Mouse (Mus musculus) neural tube, embryonic 15.5 days (tissue): ENCODE results near the gene Calhm2. TPM values are rescaled to one million over a fixed set of nuclear protein-coding genes. Genes with fewer than 3 reads are reported as not detected.
A peak's percentile ranks its signal among the peaks of the same experiment; 100 is the strongest.

Experiments
- ATAC-seq: fragments of 200-750 bp; cut with Nextera tagmentation; 2 replicates; pipeline ENCODE4 v1.8.0; 2017; ENCODE audit warnings: mild to moderate bottlenecking, moderate TSS enrichment, moderate library complexity; ENCODE audit not compliant: low FRiP score
- H3K27ac ChIP-seq: fragments of 300-500 bp; sonication (generic); replicated peaks from 2 replicates; pipeline ENCODE4 v1.5.1; 2015; ENCODE audit warnings: mild to moderate bottlenecking, inconsistent platforms
- H3K27me3 ChIP-seq: fragments of 300-500 bp; sonication (generic); replicated peaks from 2 replicates; pipeline ENCODE4 v1.6.1; 2015; ENCODE audit warnings: inconsistent platforms
- H3K36me3 ChIP-seq: fragments of 300-500 bp; sonication (generic); 2 replicates; pipeline ENCODE4 v1.6.1; 2015; ENCODE audit warnings: inconsistent platforms
- H3K4me1 ChIP-seq: fragments of 300-500 bp; sonication (generic); 2 replicates; pipeline ENCODE4 v1.6.1; 2015; ENCODE audit warnings: inconsistent platforms
- H3K4me2 ChIP-seq: fragments of 300-500 bp; sonication (generic); 2 replicates; pipeline ENCODE4 v1.6.1; 2015; ENCODE audit warnings: inconsistent platforms, mild to moderate bottlenecking, moderate library complexity
- H3K4me3 ChIP-seq: fragments of 300-500 bp; sonication (generic); replicated peaks from 2 replicates; pipeline ENCODE4 v1.5.1; 2015; ENCODE audit warnings: mild to moderate bottlenecking, inconsistent platforms
- H3K9ac ChIP-seq: fragments of 300-500 bp; sonication (generic); replicated peaks from 2 replicates; pipeline ENCODE4 v1.6.1; 2015; ENCODE audit warnings: mild to moderate bottlenecking, inconsistent platforms
- H3K9me3 ChIP-seq: fragments of 300-500 bp; sonication (generic); replicated peaks from 2 replicates; pipeline ENCODE4 v1.6.1; 2016; ENCODE audit warnings: inconsistent platforms
- WGBS: fragments of 180-500 bp; shearing (Covaris S2); methylation state at CpG from one replicate; pipeline ENCODE4 v1.1.7; 2015; ENCODE audit warnings: mixed read lengths; 5-methylcytosine and 5-hydroxymethylcytosine counted together
- polyA plus RNA-seq: library from polyadenylated mRNA; unstranded; fragments of >200 nt; fragmentation: Nextera tagmentation; extraction: Ambion mirVana; gene quantifications from 2 replicates; pipeline ENCODE4 v1.2.1, GENCODE M21; 2015

Gene Calhm2
- polyA plus RNA-seq, 1 experiment from 2014 or later = 1.3 TPM

DNA sequence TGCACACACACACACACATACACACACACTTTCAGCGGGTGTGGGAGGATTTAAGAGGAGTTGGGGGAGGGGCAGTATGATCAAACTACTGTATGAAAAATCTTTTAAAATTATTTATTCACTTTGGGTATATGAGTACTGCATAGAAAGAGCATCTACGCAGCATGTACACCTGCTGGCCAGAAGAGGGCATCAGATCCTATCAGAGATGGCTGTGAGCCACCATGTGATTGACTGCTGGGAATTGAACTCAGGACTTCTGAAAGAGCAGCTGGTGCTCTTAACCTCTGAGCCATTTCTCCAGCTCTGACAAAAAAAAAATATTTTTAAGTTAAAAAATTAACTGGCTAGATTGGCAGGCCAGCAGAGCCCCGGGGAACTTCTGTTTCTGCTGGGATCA is 36.4 kb upstream of the Calhm2 start:
- H3K9me3 ChIP-seq = no peaks in the 10 kb centered on the region
- H3K4me3 ChIP-seq = no peak overlapping the region
- no peak overlapping the region for H3K27ac ChIP-seq
- H3K9ac ChIP-seq = no peak overlapping the region
- ATAC-seq = no peak
- no peak overlapping the region for H3K4me2 ChIP-seq
- peaks cover 10% of the 10 kb centered on the region for H3K4me1 ChIP-seq
- peaks cover 5% of the 10 kb centered on the region; the same call in 1 of the 2 replicates for H3K27me3 ChIP-seq
- WGBS = 60% methylated on average over 3 of the region's 3 CpGs
- H3K36me3 ChIP-seq = no peaks in the 10 kb centered on the region

DNA sequence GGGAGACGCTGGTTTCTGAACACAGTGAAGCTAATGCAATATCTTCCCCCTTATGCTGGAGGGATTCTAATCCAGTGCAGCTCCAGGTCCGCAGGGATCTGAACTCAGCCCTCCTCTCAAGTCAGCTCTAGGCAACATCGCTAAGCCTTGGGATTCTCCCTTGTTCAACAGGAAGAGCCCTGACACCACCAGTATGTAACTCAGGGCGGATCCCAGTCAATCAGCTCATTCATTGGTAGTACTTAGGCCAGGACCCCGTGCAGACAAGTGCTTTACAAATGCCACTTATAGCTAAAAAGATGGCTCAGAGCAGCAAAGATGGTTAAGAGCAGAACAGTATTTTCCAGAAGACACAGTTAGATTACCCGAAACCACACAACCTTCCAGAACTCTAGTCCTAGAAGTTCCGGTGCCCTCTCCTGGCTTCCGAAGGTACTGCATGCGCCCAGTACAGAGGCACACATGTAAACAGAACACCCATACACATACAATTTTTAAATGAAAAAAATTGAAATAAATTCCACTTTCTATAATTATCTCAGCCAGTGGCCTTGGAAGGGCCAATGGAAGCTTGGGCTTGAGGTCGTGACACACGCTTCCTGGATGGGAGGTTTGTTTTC is 30.8 kb upstream of the Calhm2 start:
- no peaks in the 10 kb centered on the region for H3K27me3 ChIP-seq
- ATAC-seq = peak; percentile 55; the same call in 1 of the 2 replicates
- 31% methylated on average over 11 of the region's 11 CpGs for WGBS
- H3K9me3 ChIP-seq = no peaks in the 10 kb centered on the region
- H3K27ac ChIP-seq = no peak overlapping the region
- no peak overlapping the region for H3K9ac ChIP-seq
- peak overlapping the region; percentile 41 for H3K4me2 ChIP-seq
- H3K4me3 ChIP-seq = no peak overlapping the region
- H3K4me1 ChIP-seq = peaks cover 6% of the 10 kb centered on the region; the same call in 1 of the 2 replicates
- no peaks in the 10 kb centered on the region for H3K36me3 ChIP-seq

DNA sequence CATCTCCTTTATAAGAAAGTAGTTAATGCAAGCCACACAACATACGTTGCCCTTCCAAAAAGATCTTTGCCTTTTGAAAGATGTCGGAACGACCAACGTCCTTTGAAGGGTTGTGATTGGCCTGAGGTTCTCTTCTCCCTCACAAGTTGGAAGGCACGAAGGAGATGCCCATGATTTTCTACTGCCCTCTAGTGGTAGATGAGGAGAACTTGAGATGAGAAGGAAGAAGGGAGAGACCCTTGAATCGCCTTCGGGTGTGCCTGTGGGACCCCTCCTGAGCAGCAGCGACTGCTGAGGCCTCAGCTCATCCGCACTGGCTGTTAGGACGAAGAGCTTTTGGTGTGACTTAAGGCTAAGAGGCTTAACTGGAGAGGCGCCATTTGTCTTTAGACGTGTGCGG is 30.1 kb upstream of the Calhm2 start:
- peak overlapping the region; percentile 41 for H3K4me2 ChIP-seq
- 8% methylated on average over 13 of the region's 13 CpGs for WGBS
- ATAC-seq = no peak

DNA sequence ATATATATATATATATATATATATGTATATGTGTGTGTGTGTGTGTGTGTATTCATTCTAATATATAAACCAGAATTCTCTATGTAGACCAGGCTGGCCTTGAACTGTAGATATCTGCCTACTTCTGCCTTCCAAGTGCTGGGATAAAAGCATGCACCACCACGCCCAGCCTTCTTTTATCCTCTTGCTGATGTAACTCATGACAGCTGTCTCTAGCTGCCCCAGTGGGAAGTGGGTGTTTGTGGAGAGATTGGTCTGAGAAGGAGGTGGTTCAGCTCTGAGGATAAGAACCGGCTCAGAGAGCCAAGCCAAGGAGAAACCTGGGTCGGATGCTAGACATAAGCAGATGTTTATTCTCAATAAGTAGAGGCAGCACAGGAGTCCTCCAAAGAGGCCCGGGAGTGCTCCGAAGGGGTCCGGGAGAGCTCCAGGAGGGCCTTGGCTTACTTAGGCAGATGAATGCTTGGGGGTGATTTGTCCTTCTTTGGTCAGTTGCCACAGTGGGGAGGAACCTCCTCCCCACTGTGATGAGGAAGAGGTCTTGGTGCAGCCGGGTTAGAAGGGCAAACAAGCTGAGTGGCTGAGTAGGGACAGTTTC is 29.6 kb upstream of the Calhm2 start:
- no peak overlapping the region for H3K27ac ChIP-seq
- no peak overlapping the region for H3K9ac ChIP-seq
- no peak overlapping the region for H3K4me3 ChIP-seq
- no peaks in the 10 kb centered on the region for H3K9me3 ChIP-seq
- ATAC-seq = no peak
- no peaks in the 10 kb centered on the region for H3K27me3 ChIP-seq
- no peaks in the 10 kb centered on the region for H3K36me3 ChIP-seq
- peak overlapping the region; percentile 41; the same call in 1 of the 2 replicates for H3K4me2 ChIP-seq
- peaks cover 6% of the 10 kb centered on the region; the same call in 1 of the 2 replicates for H3K4me1 ChIP-seq
- 75% methylated on average over 7 of the region's 7 CpGs for whole genome bisulfite sequencing

More for the DNA sequence above, 30.1 kb upstream of the Calhm2 start:
- Histone ChIP-seq H3K4me3 (no peak overlapping the region), H3K27me3 (no peaks in the 10 kb centered on the region), H3K27ac (no peak overlapping the region), H3K9ac (no peak overlapping the region), H3K9me3 (no peaks in the 10 kb centered on the region), H3K36me3 (no peaks in the 10 kb centered on the region), H3K4me1 (peaks cover 6% of the 10 kb centered on the region; the same call in 1 of the 2 replicates)

DNA sequence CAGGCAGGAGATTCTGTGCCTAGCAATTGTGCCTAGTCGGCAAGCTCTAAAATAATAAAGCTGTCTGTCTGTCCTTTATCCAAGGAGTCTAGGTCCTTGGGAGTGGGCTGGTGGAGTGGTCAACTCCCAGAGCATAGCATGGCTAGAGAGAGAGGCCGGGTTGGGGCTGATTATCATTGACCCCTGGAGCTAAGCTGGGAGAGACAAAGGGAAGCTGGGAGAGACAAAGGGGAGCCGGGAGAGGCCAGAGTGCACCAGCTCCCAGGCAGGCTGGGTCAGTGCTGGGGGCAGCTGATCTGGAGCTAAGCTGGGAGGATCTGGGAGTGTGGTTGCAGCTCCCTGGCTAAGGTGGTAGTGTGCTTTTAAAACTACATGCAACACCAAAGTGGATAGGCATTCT is 28.7 kb upstream of the Calhm2 start:
- Histone ChIP-seq H3K4me2 (no peak overlapping the region), H3K36me3 (no peaks in the 10 kb centered on the region), H3K9me3 (no peaks in the 10 kb centered on the region), H3K9ac (no peak overlapping the region), H3K27me3 (no peaks in the 10 kb centered on the region), H3K4me3 (no peak overlapping the region), H3K4me1 (peaks cover 6% of the 10 kb centered on the region; the same call in 1 of the 2 replicates), H3K27ac (no peak overlapping the region)
- 14% methylated on average over 3 of the region's 3 CpGs for WGBS
- ATAC-seq = no peak

DNA sequence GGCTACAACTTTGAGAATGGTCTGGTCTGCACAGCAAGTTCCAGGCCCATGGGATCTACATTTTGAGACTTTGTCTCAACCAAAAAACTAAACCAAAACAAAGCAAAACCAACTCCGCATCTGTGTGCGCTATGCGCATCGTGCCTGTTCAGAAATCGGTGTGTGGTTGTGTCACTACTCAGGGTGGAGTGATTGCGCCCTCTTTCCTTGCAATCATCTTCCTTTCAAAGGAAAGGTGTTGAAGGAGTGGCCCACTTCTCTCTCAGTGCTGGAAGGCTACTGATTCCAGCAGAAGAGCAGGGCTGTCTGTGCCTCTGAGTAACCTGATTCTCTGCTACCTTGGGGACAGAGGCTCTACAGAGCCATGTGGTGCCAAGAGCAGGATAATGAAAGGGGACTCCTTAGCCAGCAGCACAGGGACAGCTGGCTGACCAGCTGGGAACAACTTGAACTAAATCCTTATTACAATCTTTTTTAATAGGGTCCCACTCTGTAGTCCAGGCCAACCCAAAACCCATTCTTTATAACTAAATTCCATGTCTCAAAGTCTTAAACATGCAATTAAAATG is 25.2 kb upstream of the Calhm2 start:
- Histone ChIP-seq H3K9me3 (no peaks in the 10 kb centered on the region), H3K4me2 (no peak overlapping the region), H3K9ac (no peak overlapping the region), H3K4me3 (no peak overlapping the region), H3K4me1 (peaks cover under 1% of the 10 kb centered on the region; the same call in 1 of the 2 replicates), H3K27me3 (no peaks in the 10 kb centered on the region), H3K36me3 (no peaks in the 10 kb centered on the region), H3K27ac (no peak overlapping the region)
- no peak for ATAC-seq
- WGBS = 94% methylated on average over 6 of the region's 6 CpGs

DNA sequence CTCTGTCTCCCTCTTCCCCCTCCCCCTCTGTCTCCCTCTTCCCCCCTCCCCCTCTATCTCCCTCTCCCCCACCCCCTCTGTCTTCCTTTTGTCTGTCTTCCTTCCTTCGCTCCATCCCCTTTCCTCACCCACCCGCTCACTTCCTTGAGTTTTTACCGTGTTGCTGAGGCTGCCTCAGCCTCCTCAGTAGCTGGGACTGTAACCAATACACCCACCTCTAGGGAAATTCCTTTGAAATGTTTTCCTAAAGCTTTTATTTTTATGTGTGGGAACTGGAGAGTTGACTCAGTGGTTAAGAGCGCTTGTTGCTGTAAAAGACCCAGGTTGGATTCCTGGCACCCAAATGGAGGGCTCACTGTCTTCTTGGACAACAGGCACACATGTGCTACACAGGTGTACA is 23.6 kb upstream of the Calhm2 start:
- WGBS = 49% methylated on average over 2 of the region's 4 CpGs

DNA sequence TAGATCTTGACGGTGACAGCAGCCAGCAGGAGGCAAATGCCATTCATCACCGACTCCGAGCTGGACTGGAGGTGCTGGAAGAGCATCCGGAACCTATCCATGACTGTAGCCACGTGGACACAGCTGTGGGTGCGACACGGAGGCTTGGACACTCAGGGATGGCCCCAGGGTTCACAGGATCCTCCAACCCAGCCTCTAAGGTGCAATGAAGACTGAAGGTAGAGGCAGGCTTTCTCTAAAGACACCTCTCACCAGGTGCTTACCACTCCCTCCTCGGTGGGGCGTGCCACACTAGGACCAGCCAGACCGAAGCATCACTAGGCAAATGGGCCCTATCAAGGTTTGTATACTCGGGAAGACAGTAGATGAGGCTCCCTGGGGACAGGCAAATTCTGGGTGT is 19.6 kb upstream of the Calhm2 start, which contains the start of gene Calhm3:
TSS of gene Calhm3 (minus strand) at position 101 of the 400 bp plus-strand sequence.
- H3K9ac ChIP-seq = no peak within 1 kb of the TSS
- no peak for ATAC-seq
- no peaks in the 10 kb centered on the region for H3K36me3 ChIP-seq
- H3K4me3 ChIP-seq = no peak within 1 kb of the TSS
- H3K27ac ChIP-seq = no peak within 1 kb of the TSS
- no peak within 1 kb of the TSS for H3K4me2 ChIP-seq
- 84% methylated on average over 11 of the region's 11 CpGs for WGBS
- H3K4me1 ChIP-seq = no peaks in the 10 kb centered on the region
- H3K9me3 ChIP-seq = no peaks in the 10 kb centered on the region
- no peaks in the 10 kb centered on the region for H3K27me3 ChIP-seq

More for the DNA sequence above, 23.6 kb upstream of the Calhm2 start:
- Histone ChIP-seq H3K4me3 (no peak overlapping the region), H3K4me2 (no peak overlapping the region), H3K4me1 (no peaks in the 10 kb centered on the region), H3K36me3 (no peaks in the 10 kb centered on the region), H3K27me3 (no peaks in the 10 kb centered on the region), H3K9me3 (no peaks in the 10 kb centered on the region), H3K9ac (no peak overlapping the region), H3K27ac (no peak overlapping the region)
- ATAC-seq = no peak

DNA sequence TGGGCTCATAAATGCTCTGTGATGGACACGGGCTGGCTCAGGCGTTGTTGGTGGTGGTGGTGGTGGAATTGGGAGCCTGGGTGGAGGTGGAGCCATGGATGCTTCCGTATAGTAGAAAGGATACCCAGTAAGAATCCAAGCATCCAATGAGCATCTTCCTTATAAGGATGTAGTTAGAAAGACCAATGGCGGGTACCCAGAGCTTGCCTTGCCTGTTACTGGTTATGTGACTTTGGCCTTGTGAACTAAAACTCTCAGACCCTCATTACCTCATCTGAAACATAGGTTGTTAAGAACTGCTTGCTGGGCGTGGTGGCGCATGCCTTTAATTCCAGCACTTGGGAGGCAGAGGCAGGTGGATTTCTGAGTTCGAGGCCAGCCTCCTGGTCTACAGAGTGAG is 15.7 kb upstream of the Calhm2 start:
- H3K4me2 ChIP-seq = no peak overlapping the region
- no peak overlapping the region for H3K4me3 ChIP-seq
- peaks cover 8% of the 10 kb centered on the region; the same call in 1 of the 2 replicates for H3K4me1 ChIP-seq
- H3K9me3 ChIP-seq = no peaks in the 10 kb centered on the region
- no peak overlapping the region for H3K27ac ChIP-seq
- no peak for ATAC-seq
- no peaks in the 10 kb centered on the region for H3K36me3 ChIP-seq
- no peak overlapping the region for H3K9ac ChIP-seq
- no peaks in the 10 kb centered on the region for H3K27me3 ChIP-seq
- 93% methylated on average over 7 of the region's 7 CpGs for WGBS

DNA sequence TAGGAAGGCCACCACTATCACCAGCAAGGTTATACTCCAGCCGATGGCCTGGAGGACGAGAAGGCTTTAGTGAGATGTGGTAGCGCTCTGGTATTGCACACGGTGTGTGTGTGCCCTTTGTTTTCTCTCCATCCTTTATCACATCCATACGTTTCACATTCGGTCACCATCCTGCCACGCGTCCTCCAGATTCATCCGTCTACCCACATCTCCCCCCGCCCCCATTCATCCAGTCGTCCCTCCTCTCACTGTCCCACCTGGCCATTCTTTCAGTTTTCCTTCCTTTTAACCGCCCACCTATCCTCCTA is 13.9 kb upstream of the Calhm2 start:
- Histone ChIP-seq H3K4me1 (peaks cover 8% of the 10 kb centered on the region; the same call in 1 of the 2 replicates), H3K4me2 (peak overlapping the region; percentile 65), H3K9ac (peak overlapping the region; percentile 46; the same call in 1 of the 2 replicates), H3K27ac (no peak overlapping the region; the same call in 1 of the 2 replicates), H3K36me3 (no peaks in the 10 kb centered on the region), H3K9me3 (no peaks in the 10 kb centered on the region), H3K4me3 (peak overlapping the region; percentile 39), H3K27me3 (no peaks in the 10 kb centered on the region)
- 64% methylated on average over 12 of the region's 12 CpGs for WGBS
- no peak for ATAC-seq

DNA sequence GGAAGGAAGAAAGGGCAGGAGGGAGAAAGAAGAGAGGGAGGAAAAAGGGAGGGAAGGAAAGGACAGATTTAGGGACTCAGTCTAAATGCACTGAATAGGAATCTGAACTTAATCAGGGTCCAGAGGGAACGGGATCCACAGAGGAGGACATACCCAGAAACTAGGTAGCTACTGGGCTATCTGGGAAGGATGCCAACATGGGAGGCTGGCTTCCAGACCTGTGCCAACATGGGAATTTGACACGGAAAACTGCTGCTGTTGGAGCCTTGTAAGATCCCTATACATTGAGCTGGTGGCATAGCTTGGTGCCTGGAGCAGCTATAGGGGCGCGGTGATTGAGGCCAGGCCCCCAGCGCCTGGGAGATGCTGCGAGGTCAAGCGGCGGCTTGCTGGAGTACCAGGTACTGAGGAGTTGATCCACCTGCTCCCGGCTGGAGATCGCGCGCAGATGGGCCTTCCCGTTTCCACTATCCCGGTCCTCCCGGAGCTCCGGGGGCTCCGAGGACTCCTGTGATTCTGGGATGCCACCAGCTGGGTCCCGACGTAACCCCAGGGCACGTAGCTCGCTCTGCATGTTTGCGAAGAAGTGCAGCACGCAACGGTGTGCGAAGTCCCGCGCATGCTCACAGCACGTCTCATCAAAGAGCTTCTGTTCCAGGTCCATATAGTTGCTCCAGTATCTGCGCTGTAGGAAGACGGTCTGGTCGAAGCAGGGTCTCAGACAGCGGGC is 13.4 kb upstream of the Calhm2 start:
- Histone ChIP-seq H3K9me3 (no peaks in the 10 kb centered on the region), H3K27ac (no peak overlapping the region; the same call in 1 of the 2 replicates)
- peak; percentile 75; the same call in 1 of the 2 replicates for ATAC-seq

More for the DNA sequence above, 13.4 kb upstream of the Calhm2 start:
- no peaks in the 10 kb centered on the region for H3K36me3 ChIP-seq
- peak overlapping the region; percentile 39 for H3K4me3 ChIP-seq
- no peaks in the 10 kb centered on the region for H3K27me3 ChIP-seq
- peak overlapping the region; percentile 46 for H3K9ac ChIP-seq
- 26% methylated on average over 32 of the region's 32 CpGs for WGBS
- H3K4me2 ChIP-seq = peak overlapping the region; percentile 65
- H3K4me1 ChIP-seq = peaks cover 8% of the 10 kb centered on the region; the same call in 1 of the 2 replicates
